Mouse (Mus musculus): Measurements from ENCODE around the gene Rtp2. TPM values are rescaled to one million over a fixed set of nuclear protein-coding genes. Genes with fewer than 3 reads are reported as not detected.
"Not testable (repeated sequence)": the region's sequence is repeated elsewhere in the genome, so short reads cannot be mapped to it uniquely, and the experiment has no call there.

Gene Rtp2
- polyA plus RNA-seq, 1 experiment: not detected

- Histone ChIP-seq H3K4me3 (ENCODE audit: insufficient read depth, low read depth, low read length) (no peak overlapping the region), H3K27ac (ENCODE audit: insufficient read depth, low read depth, low read length) (no peak overlapping the region), H3K36me3 (ENCODE audit: control insufficient read depth, insufficient read depth, low read length) (no peaks in the 10 kb centered on the region), H3K4me1 (ENCODE audit: control insufficient read depth, insufficient read depth, low read length) (no peaks in the 10 kb centered on the region), H3K27me3 (replicated peaks; ENCODE audit: control insufficient read depth, insufficient read depth, low read length) (no peaks in the 10 kb centered on the region)
- no peak for DNase-seq
- TF ChIP-seq POLR2A (IDR thresholded peaks at IDR 0.05; ENCODE audit: low read depth, low read length) (no peak), CTCF (conservative IDR thresholded peaks at IDR 0.05; ENCODE audit: insufficient read depth, insufficient read length, low read depth, low read length) (no peak)
- 51% methylated on average over 5 of the region's 5 CpGs for WGBS
Observed at GRCm38 (mm10) chr16:23921697-23922096, 10.5 kb downstream of the Rtp2 start.

- H3K27ac ChIP-seq (ENCODE audit: insufficient read depth, low read depth, low read length): no peak overlapping the region
- H3K4me3 ChIP-seq (ENCODE audit: insufficient read depth, low read depth, low read length): no peak overlapping the region
- no peak for TF ChIP-seq CTCF (conservative IDR thresholded peaks at IDR 0.05; ENCODE audit: insufficient read depth, insufficient read length, low read depth, low read length)
- no peak for TF ChIP-seq POLR2A (IDR thresholded peaks at IDR 0.05; ENCODE audit: low read depth, low read length)
- no peak for DNase-seq
- no peaks in the 10 kb centered on the region for H3K36me3 ChIP-seq (ENCODE audit: control insufficient read depth, insufficient read depth, low read length)
- 73% methylated on average over 2 of the region's 2 CpGs for WGBS
- no peaks in the 10 kb centered on the region for H3K27me3 ChIP-seq (replicated peaks; ENCODE audit: control insufficient read depth, insufficient read depth, low read length)
- no peaks in the 10 kb centered on the region for H3K4me1 ChIP-seq (ENCODE audit: control insufficient read depth, insufficient read depth, low read length)
Observed at GRCm38 (mm10) chr16:23919418-23919817, 12.8 kb downstream of the Rtp2 start.

- H3K27me3 ChIP-seq (replicated peaks; ENCODE audit: control insufficient read depth, insufficient read depth, low read length): no peaks in the 10 kb centered on the region
- no peaks in the 10 kb centered on the region for H3K36me3 ChIP-seq (ENCODE audit: control insufficient read depth, insufficient read depth, low read length)
- 41% methylated on average over 3 of the region's 3 CpGs for WGBS
- H3K27ac ChIP-seq (ENCODE audit: insufficient read depth, low read depth, low read length): no peak overlapping the region
- no peak for DNase-seq
- TF ChIP-seq POLR2A (IDR thresholded peaks at IDR 0.05; ENCODE audit: low read depth, low read length): no peak
- TF ChIP-seq CTCF (conservative IDR thresholded peaks at IDR 0.05; ENCODE audit: insufficient read depth, insufficient read length, low read depth, low read length): no peak
- no peaks in the 10 kb centered on the region for H3K4me1 ChIP-seq (ENCODE audit: control insufficient read depth, insufficient read depth, low read length)
- H3K4me3 ChIP-seq (ENCODE audit: insufficient read depth, low read depth, low read length): no peak overlapping the region
Observed at GRCm38 (mm10) chr16:23913401-23913800, 18.8 kb downstream of the Rtp2 start.

GRCm38 (mm10) chr16:23912741-23913140 is 19.5 kb downstream of the Rtp2 start:
- TF ChIP-seq CTCF (conservative IDR thresholded peaks at IDR 0.05; ENCODE audit: insufficient read depth, insufficient read length, low read depth, low read length): no peak
- no peak for TF ChIP-seq POLR2A (IDR thresholded peaks at IDR 0.05; ENCODE audit: low read depth, low read length)
- no peaks in the 10 kb centered on the region for H3K27me3 ChIP-seq (replicated peaks; ENCODE audit: control insufficient read depth, insufficient read depth, low read length)
- no peaks in the 10 kb centered on the region for H3K36me3 ChIP-seq (ENCODE audit: control insufficient read depth, insufficient read depth, low read length)
- DNase-seq: no peak
- 73% methylated on average over 13 of the region's 13 CpGs for WGBS
- H3K4me1 ChIP-seq (ENCODE audit: control insufficient read depth, insufficient read depth, low read length): no peaks in the 10 kb centered on the region
- no peak overlapping the region for H3K4me3 ChIP-seq (ENCODE audit: insufficient read depth, low read depth, low read length)
- H3K27ac ChIP-seq (ENCODE audit: insufficient read depth, low read depth, low read length): no peak overlapping the region

GRCm38 (mm10) chr16:23909015-23909354 is 23.2 kb downstream of the Rtp2 start:
- H3K27me3 ChIP-seq (replicated peaks; ENCODE audit: control insufficient read depth, insufficient read depth, low read length); H3K4me3 ChIP-seq (ENCODE audit: insufficient read depth, low read depth, low read length); H3K4me1 ChIP-seq (ENCODE audit: control insufficient read depth, insufficient read depth, low read length); DNase-seq; H3K27ac ChIP-seq (ENCODE audit: insufficient read depth, low read depth, low read length); H3K36me3 ChIP-seq (ENCODE audit: control insufficient read depth, insufficient read depth, low read length): not testable (repeated sequence)
- WGBS: 88% methylated on average over 3 of the region's 3 CpGs

- not testable (repeated sequence) for H3K4me3 ChIP-seq (ENCODE audit: insufficient read depth, low read depth, low read length); H3K27me3 ChIP-seq (replicated peaks; ENCODE audit: control insufficient read depth, insufficient read depth, low read length); H3K27ac ChIP-seq (ENCODE audit: insufficient read depth, low read depth, low read length); H3K36me3 ChIP-seq (ENCODE audit: control insufficient read depth, insufficient read depth, low read length); DNase-seq; H3K4me1 ChIP-seq (ENCODE audit: control insufficient read depth, insufficient read depth, low read length)
- WGBS: 83% methylated on average over 9 of the region's 9 CpGs
Observed at GRCm38 (mm10) chr16:23908076-23909014, 23.8 kb downstream of the Rtp2 start.

- not testable (repeated sequence) for H3K36me3 ChIP-seq (ENCODE audit: control insufficient read depth, insufficient read depth, low read length); H3K4me3 ChIP-seq (ENCODE audit: insufficient read depth, low read depth, low read length); H3K27me3 ChIP-seq (replicated peaks; ENCODE audit: control insufficient read depth, insufficient read depth, low read length); H3K27ac ChIP-seq (ENCODE audit: insufficient read depth, low read depth, low read length); H3K4me1 ChIP-seq (ENCODE audit: control insufficient read depth, insufficient read depth, low read length); DNase-seq
- WGBS: 80% methylated on average over 3 of the region's 3 CpGs
Observed at GRCm38 (mm10) chr16:23906586-23906985, 25.6 kb downstream of the Rtp2 start.

GRCm38 (mm10) chr16:23901411-23901810 is 30.8 kb downstream of the Rtp2 start:
- H3K4me1 ChIP-seq (ENCODE audit: control insufficient read depth, insufficient read depth, low read length): no peaks in the 10 kb centered on the region
- H3K4me3 ChIP-seq (ENCODE audit: insufficient read depth, low read depth, low read length): no peak overlapping the region
- no peak overlapping the region for H3K27ac ChIP-seq (ENCODE audit: insufficient read depth, low read depth, low read length)
- no peak for DNase-seq
- no peaks in the 10 kb centered on the region for H3K36me3 ChIP-seq (ENCODE audit: control insufficient read depth, insufficient read depth, low read length)
- H3K27me3 ChIP-seq (replicated peaks; ENCODE audit: control insufficient read depth, insufficient read depth, low read length): no peaks in the 10 kb centered on the region
- 79% methylated on average over 7 of the region's 7 CpGs for WGBS
- TF ChIP-seq CTCF (conservative IDR thresholded peaks at IDR 0.05; ENCODE audit: insufficient read depth, insufficient read length, low read depth, low read length) (no peak), POLR2A (IDR thresholded peaks at IDR 0.05; ENCODE audit: low read depth, low read length) (no peak)

Measured in kidney, adult 2 months (tissue).